37 mouse cellular contexts compared by ENCODE assay signal in the genomic region with DNA sequence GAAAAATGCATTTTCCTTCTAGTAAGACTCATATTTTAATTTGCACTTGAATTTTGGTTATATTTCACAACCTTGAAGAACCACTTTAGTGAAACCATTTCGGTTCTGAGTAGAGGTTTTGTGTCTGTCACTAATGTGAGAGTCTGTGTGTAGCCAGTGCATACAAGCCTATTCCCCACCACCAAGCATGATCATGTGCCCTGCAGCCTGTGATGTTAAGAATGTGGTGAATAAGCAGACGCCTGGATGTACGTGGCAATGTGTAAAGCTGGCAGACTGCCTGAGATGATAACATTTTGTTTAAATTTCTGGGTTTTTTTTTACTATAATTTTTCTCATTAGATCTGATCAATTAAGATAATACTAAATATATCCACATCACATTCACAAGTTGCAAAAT. TPM values are rescaled to one million over a fixed set of nuclear protein-coding genes. Genes with fewer than 3 reads are reported as not detected.
DNase-seq lines count a peak whose midpoint lies in the region; ATAC-seq and TF ChIP-seq lines count a peak whose summit lies in the region.
"Had no signal": no experiment of that assay in that cellular context is flagged by ENCODE, and none has a peak within 500 bp of the region (broad histone marks: within the 10 kb centered on the region; RNA-seq: fewer than 3 reads in every experiment).

No protein-coding gene starts in this region.

- H3K9me3 ChIP-seq in embryonic facial prominence, embryonic 13.5 days: no peaks in the 10 kb centered on the region
- no peaks in the 10 kb centered on the region for H3K9me3 ChIP-seq in forebrain, postnatal 0 days (ENCODE audit: low read length)
- H3K9me3 ChIP-seq: hindbrain, embryonic 12.5 days; intestine, embryonic 15.5 days; liver, embryonic 12.5 days; megakaryocyte, embryonic 14.5 days; midbrain, embryonic 12.5 days; neural tube, embryonic 13.5 days had no signal

- H3K4me2 ChIP-seq in embryonic facial prominence, embryonic 13.5 days: no peak overlapping the region; the same call in 1 of the 2 replicates
- H3K4me2 ChIP-seq in forebrain, postnatal 0 days (ENCODE audit: low read depth): no peak overlapping the region
- H3K4me2 ChIP-seq: hindbrain, embryonic 12.5 days; intestine, embryonic 15.5 days; liver, embryonic 12.5 days; midbrain, embryonic 12.5 days; neural tube, embryonic 13.5 days had no signal

- H3K4me1 ChIP-seq in embryonic facial prominence, embryonic 13.5 days: peaks cover 28% of the 10 kb centered on the region
- no peaks in the 10 kb centered on the region for H3K4me1 ChIP-seq in forebrain, postnatal 0 days (ENCODE audit: insufficient read depth)
- H3K4me1 ChIP-seq: hindbrain, embryonic 12.5 days; intestine, embryonic 15.5 days; liver, embryonic 12.5 days; megakaryocyte, embryonic 14.5 days; midbrain, embryonic 12.5 days; neural tube, embryonic 13.5 days had no signal

- TF ChIP-seq CTCF in forebrain, postnatal 0 days (IDR thresholded peaks at IDR 0.05; ENCODE audit: low read depth): no peak

- no peaks in the 10 kb centered on the region for H3K36me3 ChIP-seq in embryonic facial prominence, embryonic 13.5 days
- no peaks in the 10 kb centered on the region for H3K36me3 ChIP-seq in forebrain, postnatal 0 days (ENCODE audit: insufficient read depth)
- H3K36me3 ChIP-seq: hindbrain, embryonic 12.5 days; intestine, embryonic 15.5 days; liver, embryonic 12.5 days; midbrain, embryonic 12.5 days; neural tube, embryonic 13.5 days had no signal

- no peak overlapping the region for H3K9ac ChIP-seq in embryonic facial prominence, embryonic 13.5 days
- H3K9ac ChIP-seq in forebrain, postnatal 0 days: no peak overlapping the region
- H3K9ac ChIP-seq: hindbrain, embryonic 12.5 days; intestine, embryonic 15.5 days; liver, embryonic 12.5 days; liver, postnatal 0 days; midbrain, embryonic 12.5 days; neural tube, embryonic 13.5 days had no signal

- H3K4me3 ChIP-seq in embryonic facial prominence, embryonic 13.5 days: no peak overlapping the region
- H3K4me3 ChIP-seq in forebrain, postnatal 0 days (ENCODE audit: low read depth, low read length): no peak overlapping the region
- H3K4me3 ChIP-seq: gastrocnemius, adult 2 months; hindbrain, embryonic 12.5 days; intestine, embryonic 15.5 days; liver, embryonic 12.5 days; megakaryocyte, embryonic 14.5 days; midbrain, embryonic 12.5 days; neural tube, embryonic 13.5 days had no signal

- no peaks in the 10 kb centered on the region for H3K27me3 ChIP-seq in embryonic facial prominence, embryonic 13.5 days
- H3K27me3 ChIP-seq in forebrain, postnatal 0 days (ENCODE audit: insufficient read depth, low read length): no peaks in the 10 kb centered on the region
- H3K27me3 ChIP-seq: hindbrain, embryonic 12.5 days; intestine, embryonic 15.5 days; liver, embryonic 12.5 days; megakaryocyte, embryonic 14.5 days; midbrain, embryonic 12.5 days; neural tube, embryonic 13.5 days had no signal

- peak overlapping the region; percentile 81 for H3K27ac ChIP-seq in embryonic facial prominence, embryonic 13.5 days
- H3K27ac ChIP-seq in forebrain, postnatal 0 days (ENCODE audit: low read depth, low read length): no peak overlapping the region
- H3K27ac ChIP-seq: gastrocnemius, adult 2 months; hindbrain, embryonic 12.5 days; hindbrain, postnatal 0 days; intestine, embryonic 15.5 days; kidney, postnatal 0 days; liver, embryonic 12.5 days; midbrain, embryonic 12.5 days; neural tube, embryonic 13.5 days had no signal

- 15% methylated on average over 3 of the region's 3 CpGs for WGBS in embryonic facial prominence, embryonic 13.5 days
- WGBS in forebrain, postnatal 0 days: 41% methylated on average over 3 of the region's 3 CpGs

- ATAC-seq in embryonic facial prominence, embryonic 13.5 days (ENCODE audit: insufficient number of reproducible peaks, insufficient read depth, low FRiP score, low TSS enrichment, low read depth): no peak
- no peak for ATAC-seq in forebrain, postnatal 0 days
- ATAC-seq: hindbrain, postnatal 0 days; intestine, embryonic 15.5 days; liver, embryonic 12.5 days; liver, postnatal 0 days had no signal

- DNase-seq in embryo, embryonic 11 days: peak; percentile 17
- no peak for DNase-seq in embryo, embryonic 10 days (ENCODE audit: low spot score)
- peak; percentile 66 for DNase-seq in 3T3-L1 (ENCODE audit: low read depth, low spot score)
- peak; percentile 29 for DNase-seq in forebrain, postnatal 0 days
- no peak for DNase-seq in spleen, postnatal 14 days (ENCODE audit: low spot score in 2 of 2)
- no peak for DNase-seq in adrenal gland, adult 2 months
- no peak for DNase-seq in heart, adult 8-10 months (ENCODE audit: low spot score)
- DNase-seq: adrenal gland, postnatal 36 days; cerebellum, adult 2 months; cerebellum, postnatal 14 days; gastrocnemius, adult 2 months; gastrocnemius, postnatal 36 days; heart, adult 18-20 months; heart, postnatal 14 days; kidney, adult 8-10 months; kidney, postnatal 4 days; left cerebral cortex, postnatal 4 days; liver, postnatal 0 days; lung, postnatal 4 days; right cerebral cortex, postnatal 4 days; thymus, adult 2 months; thymus, postnatal 36 days had no signal

RNA-seq across cellular contexts. Expression of gene Mroh9, which starts 44.5 kb away (rescaled TPM):
- polyA plus RNA-seq in embryonic facial prominence, embryonic 13.5 days (2015; fragmentation: Nextera tagmentation; extraction: Ambion mirVana): not detected in 2 replicates
- total RNA-seq in forebrain, postnatal 0 days (2014; rRNA removed): 0.08 TPM in 1 of 2 replicates, not detected in the other
- polyA plus RNA-seq in forebrain, postnatal 0 days (2015; fragmentation: Nextera tagmentation; extraction: Ambion mirVana): not detected in 2 replicates
- total RNA-seq in adrenal gland, adult 2 months (2021): not detected
- not detected in 2 replicates for polyA plus RNA-seq in adrenal gland, adult 2 months (2012; rRNA removed)
- not detected for total RNA-seq in heart, adult 8-10 months (2022)
- total RNA-seq: adrenal gland, adult 18-20 months; adrenal gland, postnatal 36 days; gastrocnemius, adult 2 months; gastrocnemius, postnatal 36 days; heart, adult 18-20 months; heart, postnatal 14 days; hindbrain, postnatal 0 days; layer of hippocampus, adult 8-10 months; layer of hippocampus, postnatal 25 days; left cerebral cortex, postnatal 4 days had no signal
- polyA plus RNA-seq: cerebellum, adult 2 months; heart, embryonic 14.5 days; hindbrain, embryonic 12.5 days; hindbrain, postnatal 0 days; intestine, embryonic 15.5 days; kidney, postnatal 0 days; liver, embryonic 12.5 days; liver, postnatal 0 days; lung, embryonic 16.5 days; midbrain, embryonic 12.5 days; neural tube, embryonic 13.5 days; spleen, adult 2 months; thymus, adult 2 months had no signal

Comparison
In these comparisons a context has a peak if more than half of its experiments do, and no peak if none do; other contexts are left out.
1. DNase-seq: peak in embryo, embryonic 11 days (single experiment), 3T3-L1 (single experiment) and forebrain, postnatal 0 days (single experiment); none in embryo, embryonic 10 days (single experiment), spleen, postnatal 14 days (0 of 2), adrenal gland, adult 2 months (single experiment) and heart, adult 8-10 months (single experiment).